Mouse (Mus musculus) MEL (cell line): Measurements from ENCODE around the gene Trim3. TPM values are rescaled to one million over a fixed set of nuclear protein-coding genes. Genes with fewer than 3 reads are reported as not detected.

Experiments used
- DNase-seq: peaks from one replicate; pipeline ENCODE4 v3.0.0; 2011; ENCODE audit warnings: low read depth, low spot score
- H3K27ac ChIP-seq: 2 replicates; pipeline ENCODE4 v1.5.1; 2012; ENCODE audit warnings: low read depth, mild to moderate bottlenecking, control low read depth, low read length, moderate library complexity; ENCODE audit not compliant: control insufficient read depth
- H3K27me3 ChIP-seq, 2 experiments: fragments of 150-350 bp in 1 of 2; sonication (generic) in 1 of 2; 2 replicates each; pipeline ENCODE4 v1.6.1; 2012; ENCODE audit warnings: low read length in 2 of 2, mild to moderate bottlenecking in 2 of 2, improper control_type of control experiment in 1 of 2, moderate library complexity in 1 of 2; ENCODE audit not compliant: insufficient read depth in 2 of 2, control insufficient read depth in 1 of 2
- H3K36me3 ChIP-seq, 2 experiments: 2 replicates each; pipeline ENCODE4 v1.6.1; 2012 to 2014; ENCODE audit warnings: low read length in 2 of 2, improper control_type of control experiment in 1 of 2, inconsistent platforms in 1 of 2, mild to moderate bottlenecking in 1 of 2; ENCODE audit not compliant: insufficient read depth in 2 of 2, control insufficient read depth in 1 of 2
- H3K4me1 ChIP-seq, 2 experiments: fragments of 150-350 bp in 1 of 2; sonication (generic) in 1 of 2; 2 replicates each; pipeline ENCODE4 v1.6.1; 2012; ENCODE audit warnings: low read length in 2 of 2, improper control_type of control experiment in 1 of 2, mild to moderate bottlenecking in 1 of 2; ENCODE audit not compliant: insufficient read depth in 2 of 2, control insufficient read depth in 1 of 2
- H3K4me3 ChIP-seq, 2 experiments: fragments of 150-350 bp in 1 of 2; sonication (generic) in 1 of 2; 2 replicates each; pipeline ENCODE4 v1.5.1; 2012; ENCODE audit warnings: low read depth in 2 of 2, low read length in 2 of 2, mild to moderate bottlenecking in 2 of 2, moderate library complexity in 2 of 2, control low read depth in 1 of 2, improper control_type of control experiment in 1 of 2; ENCODE audit not compliant: control insufficient read depth in 1 of 2, insufficient read depth in 1 of 2
- H3K79me2 ChIP-seq: 2 replicates; pipeline ENCODE4 v1.6.1; 2012; ENCODE audit warnings: mild to moderate bottlenecking, low read length, moderate library complexity; ENCODE audit not compliant: control insufficient read depth, poor library complexity, insufficient read depth
- H3K9ac ChIP-seq: 2 replicates; pipeline ENCODE4 v1.6.1; 2012; ENCODE audit warnings: low read depth, mild to moderate bottlenecking, control low read depth, low read length, moderate library complexity; ENCODE audit not compliant: control insufficient read depth, poor library complexity, severe bottlenecking
- H3K9me3 ChIP-seq: fragments of 150-350 bp; sonication (generic); replicated peaks from 2 replicates; pipeline ENCODE4 v1.6.1; 2012; ENCODE audit warnings: mild to moderate bottlenecking, low read length, improper control_type of control experiment, moderate library complexity; ENCODE audit not compliant: insufficient read depth
- BHLHE40 ChIP-seq: IDR thresholded peaks from 2 replicates; pipeline ENCODE4 v1.6.1; 2012; ENCODE audit warnings: low read depth, mild to moderate bottlenecking, inconsistent platforms, low read length, improper control_type of control experiment, borderline replicate concordance
- CHD1 ChIP-seq: IDR thresholded peaks from 2 replicates; pipeline ENCODE4 v1.6.1; 2012; ENCODE audit warnings: low read depth, mild to moderate bottlenecking, inconsistent platforms, low read length, improper control_type of control experiment
- CHD2 ChIP-seq: IDR thresholded peaks from 2 replicates; pipeline ENCODE4 v1.6.1; 2011; ENCODE audit warnings: low read length, improper control_type of control experiment
- E2F4 ChIP-seq: IDR thresholded peaks from 2 replicates; pipeline ENCODE4 v1.6.1; 2011; ENCODE audit warnings: low read depth, low read length, improper control_type of control experiment, borderline replicate concordance
- ELF1 ChIP-seq: IDR thresholded peaks from 2 replicates; pipeline ENCODE4 v1.6.1; 2014; ENCODE audit warnings: low read depth, mild to moderate bottlenecking, inconsistent platforms, low read length, improper control_type of control experiment, moderate library complexity
- EP300 ChIP-seq, 2 experiments: IDR thresholded peaks; 2 replicates each; pipeline ENCODE4 v1.6.1; 2011; ENCODE audit warnings: improper control_type of control experiment in 2 of 2, low read length in 2 of 2, low read depth in 1 of 2, mild to moderate bottlenecking in 1 of 2
- ETS1 ChIP-seq: IDR thresholded peaks from 2 replicates; pipeline ENCODE4 v1.6.1; 2012; ENCODE audit warnings: low read depth, mild to moderate bottlenecking, inconsistent platforms, low read length, improper control_type of control experiment, moderate library complexity
- GABPA ChIP-seq: IDR thresholded peaks from 2 replicates; pipeline ENCODE4 v1.6.1; 2012; ENCODE audit warnings: low read depth, mild to moderate bottlenecking, inconsistent platforms, low read length, improper control_type of control experiment, moderate library complexity
- GATA1 ChIP-seq: IDR thresholded peaks from 2 replicates; pipeline ENCODE4 v1.6.1; 2011; ENCODE audit warnings: low read depth, low read length, improper control_type of control experiment
- HCFC1 ChIP-seq: IDR thresholded peaks from 2 replicates; pipeline ENCODE4 v1.6.1; 2012; ENCODE audit warnings: low read depth, mild to moderate bottlenecking, inconsistent platforms, low read length, improper control_type of control experiment, moderate library complexity
- JUND ChIP-seq: IDR thresholded peaks from 2 replicates; pipeline ENCODE4 v1.6.1; 2011; ENCODE audit warnings: low read depth, mild to moderate bottlenecking, improper control_type of control experiment, low read length
- KAT2A ChIP-seq: conservative IDR thresholded peaks from 2 replicates; pipeline ENCODE4 v1.6.1; 2012; ENCODE audit warnings: low read depth, low read length, improper control_type of control experiment, inconsistent platforms
- MAFK ChIP-seq: IDR thresholded peaks from 2 replicates; pipeline ENCODE4 v1.6.1; 2011; ENCODE audit warnings: low read depth, mild to moderate bottlenecking, low read length, improper control_type of control experiment, borderline replicate concordance
- MAX ChIP-seq: IDR thresholded peaks from 2 replicates; pipeline ENCODE4 v1.6.1; 2011; ENCODE audit warnings: low read length, improper control_type of control experiment
- MAZ ChIP-seq: IDR thresholded peaks from 2 replicates; pipeline ENCODE4 v1.6.1; 2012; ENCODE audit warnings: low read depth, mild to moderate bottlenecking, inconsistent platforms, low read length, improper control_type of control experiment
- MEF2A ChIP-seq: IDR thresholded peaks from 2 replicates; pipeline ENCODE4 v1.6.1; 2014; ENCODE audit warnings: low read depth, mild to moderate bottlenecking, inconsistent platforms, low read length, improper control_type of control experiment; ENCODE audit not compliant: poor library complexity, insufficient replicate concordance, severe bottlenecking; ENCODE audit errors: extremely low read depth
- MXI1 ChIP-seq: IDR thresholded peaks from 2 replicates; pipeline ENCODE4 v1.6.1; 2011; ENCODE audit warnings: mild to moderate bottlenecking, low read depth, low read length, improper control_type of control experiment
- MYB ChIP-seq: IDR thresholded peaks from 2 replicates; pipeline ENCODE4 v1.6.1; 2011; ENCODE audit warnings: mild to moderate bottlenecking, low read depth, low read length, improper control_type of control experiment
- MYC ChIP-seq: IDR thresholded peaks from 2 replicates; pipeline ENCODE4 v1.6.1; 2011; ENCODE audit warnings: low read depth, mild to moderate bottlenecking, low read length, improper control_type of control experiment, moderate library complexity
- NELFE ChIP-seq: IDR thresholded peaks from 2 replicates; pipeline ENCODE4 v1.6.1; 2011; ENCODE audit warnings: low read depth, low read length, improper control_type of control experiment
- NRF1 ChIP-seq: IDR thresholded peaks from 2 replicates; pipeline ENCODE4 v1.6.1; 2014; ENCODE audit warnings: low read depth, mild to moderate bottlenecking, inconsistent platforms, low read length, improper control_type of control experiment, moderate library complexity; ENCODE audit not compliant: poor library complexity, insufficient read depth, severe bottlenecking
- POLR2A ChIP-seq, 2 experiments: IDR thresholded peaks; 2 replicates each; pipeline ENCODE4 v1.6.1; 2011 to 2012; ENCODE audit warnings: low read length in 2 of 2, mild to moderate bottlenecking in 2 of 2, control low read depth in 1 of 2, improper control_type of control experiment in 1 of 2, low read depth in 1 of 2, moderate library complexity in 1 of 2; ENCODE audit not compliant: control insufficient read depth in 1 of 2, insufficient read depth in 1 of 2, poor library complexity in 1 of 2
- POLR2AphosphoS2 ChIP-seq: IDR thresholded peaks from 2 replicates; pipeline ENCODE4 v1.6.1; 2011; ENCODE audit warnings: low read length, improper control_type of control experiment
- POLR2AphosphoS5 ChIP-seq: IDR thresholded peaks from 2 replicates; pipeline ENCODE4 v1.6.1; 2012; ENCODE audit warnings: low read depth, borderline replicate concordance, mild to moderate bottlenecking, inconsistent platforms, low read length, moderate library complexity, mixed read lengths
- RCOR1 ChIP-seq: IDR thresholded peaks from 2 replicates; pipeline ENCODE4 v1.6.1; 2012; ENCODE audit warnings: low read depth, mild to moderate bottlenecking, inconsistent platforms, low read length, improper control_type of control experiment
- SIN3A ChIP-seq: IDR thresholded peaks from 2 replicates; pipeline ENCODE4 v1.6.1; 2012; ENCODE audit warnings: low read length, improper control_type of control experiment, inconsistent platforms
- SMC3 ChIP-seq: IDR thresholded peaks from 2 replicates; pipeline ENCODE4 v1.6.1; 2011; ENCODE audit warnings: low read depth, low read length, improper control_type of control experiment
- TAL1 ChIP-seq: IDR thresholded peaks from 2 replicates; pipeline ENCODE4 v1.6.1; 2012; ENCODE audit warnings: mild to moderate bottlenecking, inconsistent platforms, low read length, moderate library complexity, mixed read lengths
- TBP ChIP-seq: IDR thresholded peaks from 2 replicates; pipeline ENCODE4 v1.8.0; 2011; ENCODE audit warnings: low read depth, low read length, improper control_type of control experiment
- UBTF ChIP-seq: IDR thresholded peaks from 2 replicates; pipeline ENCODE4 v1.6.1; 2012; ENCODE audit warnings: low read depth, mild to moderate bottlenecking, inconsistent platforms, low read length, improper control_type of control experiment, moderate library complexity, borderline replicate concordance; ENCODE audit not compliant: insufficient read depth
- USF1 ChIP-seq: IDR thresholded peaks from 2 replicates; pipeline ENCODE4 v1.6.1; 2014; ENCODE audit warnings: low read depth, mild to moderate bottlenecking, inconsistent platforms, low read length, improper control_type of control experiment, moderate library complexity
- USF2 ChIP-seq, 2 experiments: IDR thresholded peaks; 2 replicates each; pipeline ENCODE4 v1.6.1; 2011 to 2012; ENCODE audit warnings: improper control_type of control experiment in 2 of 2, low read length in 2 of 2, borderline replicate concordance in 1 of 2, inconsistent platforms in 1 of 2, low read depth in 1 of 2, mild to moderate bottlenecking in 1 of 2; ENCODE audit not compliant: insufficient read depth in 1 of 2
- ZC3H11A ChIP-seq: IDR thresholded peaks from 2 replicates; pipeline ENCODE4 v1.6.1; 2012; ENCODE audit warnings: low read depth, mild to moderate bottlenecking, inconsistent platforms, low read length, improper control_type of control experiment
- ZKSCAN1 ChIP-seq: IDR thresholded peaks from 2 replicates; pipeline ENCODE4 v1.6.1; 2012; ENCODE audit warnings: low read depth, mild to moderate bottlenecking, inconsistent platforms, low read length, improper control_type of control experiment, moderate library complexity
- ZMIZ1 ChIP-seq: IDR thresholded peaks from 2 replicates; pipeline ENCODE4 v1.6.1; 2012; ENCODE audit warnings: low read depth, mild to moderate bottlenecking, inconsistent platforms, low read length, improper control_type of control experiment, moderate library complexity
- ZNF384 ChIP-seq: IDR thresholded peaks from 2 replicates; pipeline ENCODE4 v1.6.1; 2012; ENCODE audit warnings: low read depth, mild to moderate bottlenecking, inconsistent platforms, low read length, improper control_type of control experiment
- polyA plus RNA-seq, 2 experiments: library from polyadenylated mRNA; stranded (reverse) in 1 of 2; unstranded in 1 of 2; fragments of >175 nt in 1 of 2; fragments of >200 nt in 1 of 2; gene quantifications; 2 replicates each; pipeline versions ENCODE4 v1.2.1 to v1.2.4; 2012; ENCODE audit warnings: low replicate concordance in 2 of 2, low read depth in 1 of 2; ENCODE audit not compliant: insufficient read length in 2 of 2, insufficient read depth in 1 of 2, missing spikeins in 1 of 2
- total RNA-seq: library from RNA; depleted of rRNA; stranded (reverse); fragments of 300-350 nt; gene quantifications from 2 replicates; pipeline ENCODE4 v1.2.3, GENCODE M21; 2012

Trim3 gene
- total and polyA plus RNA-seq, 3 experiments, result 7.0 to 15.4 TPM; not detected in 1

GRCm38 (mm10) chr7:105640233-105640893 is 7.0 kb upstream of the Trim3 start, which contains the start of the genes Arfip2 and Gm45799:
Arfip2 (minus strand) TSS chr7:105640416.
Gm45799 (plus strand) TSS chr7:105640552.
- Histone ChIP-seq H3K27me3 (no peaks in the 10 kb centered on the region), H3K79me2 (peaks cover 27% of the 10 kb centered on the region), H3K9me3 (no peaks in the 10 kb centered on the region), H3K27ac (peak within 1 kb of the TSS; percentile 86), H3K9ac (peak within 1 kb of the TSS; percentile 90), H3K4me1 (peaks cover 2 to 17% of the 10 kb centered on the region in 2 experiments; a peak in 2 of 4 replicates), H3K36me3 (peaks cover 0 to 19% of the 10 kb centered on the region in 2 experiments; a peak in 2 of 4 replicates), H3K4me3 (peak within 1 kb of the TSS; percentile 84 to 89)
- DNase-seq, result peak; percentile 98
- TF ChIP-seq MAX (no peak), CHD1 (no peak), E2F4 (no peak), JUND (no peak), CHD2 (peak; percentile 33; the same call in 1 of the 2 replicates), MXI1 (no peak; the same call in none of the 2 replicates), UBTF (0 out of 2 replicates have a peak, but pooled peaks have one; percentile 5), TAL1 (no peak), USF2 (IDR thresholded peaks at IDR 0.05; ENCODE audit: borderline replicate concordance in 1 of 2, insufficient read depth in 1 of 2, low read depth in 1 of 2, low read length in 2 of 2) (no peak), POLR2AphosphoS5 (no peak), ELF1 (peak; percentile 90), GABPA (no peak), SMC3 (no peak), TBP (peak; percentile 54; the same call in 1 of the 2 replicates), ETS1 (peak; percentile 30; the same call in 1 of the 2 replicates), MYB (no peak), MYC (peak; percentile 71; the same call in 1 of the 2 replicates), ZKSCAN1 (no peak), RCOR1 (no peak), ZMIZ1 (peak; percentile 52; the same call in 1 of the 2 replicates), ZC3H11A (no peak), BHLHE40 (no peak), GATA1 (no peak), NRF1 (no peak; the same call in 1 of the 2 replicates), ZNF384 (no peak), MEF2A (no peak), HCFC1 (peak; percentile 94), NELFE (peak; percentile 78), POLR2AphosphoS2 (peak; percentile 85), POLR2A (IDR thresholded peaks at IDR 0.05; ENCODE audit: control insufficient read depth in 1 of 2, insufficient read depth in 1 of 2, low read depth in 1 of 2, low read length in 2 of 2, poor library complexity in 1 of 2) (peak; percentile 84 to 88), EP300 (IDR thresholded peaks at IDR 0.05; ENCODE audit: low read depth in 1 of 2, low read length in 2 of 2) (no peak), KAT2A (peak; percentile 70; the same call in 1 of the 2 replicates), SIN3A (peak; percentile 90), MAFK (no peak), MAZ (peak; percentile 86; the same call in 1 of the 2 replicates), USF1 (peak; percentile 6; the same call in 1 of the 2 replicates)
